10 mouse cellular contexts compared by ENCODE assay signal in genomic region chr14:120280136-120280535, GRCm38 (mm10). TPM values are rescaled to one million over a fixed set of nuclear protein-coding genes. Genes with fewer than 3 reads are reported as not detected.
DNase-seq lines count a peak whose midpoint lies in the region; ATAC-seq and TF ChIP-seq lines count a peak whose summit lies in the region.
"Had no signal": no experiment of that assay in that cellular context is flagged by ENCODE, and none has a peak within 500 bp of the region (broad histone marks: within the 10 kb centered on the region; RNA-seq: fewer than 3 reads in every experiment).

No protein-coding gene starts in this region.

- H3K4me2 ChIP-seq in heart, embryonic 12.5 days, result no peak overlapping the region; the same call in 1 of the 2 replicates
- H3K4me2 ChIP-seq in limb, embryonic 15.5 days, result no peak overlapping the region
- H3K4me2 ChIP-seq: midbrain, embryonic 12.5 days had no signal

- H3K36me3 ChIP-seq in heart, embryonic 12.5 days, result 0 out of 2 replicates have a peak, but pooled peaks cover 7% of the 10 kb centered on the region
- peaks cover 5% of the 10 kb centered on the region; the same call in 1 of the 2 replicates for H3K36me3 ChIP-seq in limb, embryonic 15.5 days
- H3K36me3 ChIP-seq: midbrain, embryonic 12.5 days had no signal

- DNase-seq in left cerebral cortex, adult 2 months (ENCODE audit: extremely low spot score in 1 of 2, low spot score in 2 of 2), result no peak
- no peak for DNase-seq in left cerebral cortex, adult 8-10 months (ENCODE audit: low spot score in 2 of 2)
- peak; percentile 61 for DNase-seq in embryo, embryonic 10.5 days (ENCODE audit: low spot score)
- DNase-seq in layer of hippocampus, postnatal 25 days (ENCODE audit: extremely low spot score in 1 of 2, low spot score in 1 of 2), result no peak
- DNase-seq in frontal cortex, postnatal 14 days (ENCODE audit: low spot score in 2 of 2), result no peak
- DNase-seq: cerebellum, adult 18-20 months; layer of hippocampus, postnatal 36 days had no signal

- TF ChIP-seq CTCF in left cerebral cortex, adult 2 months (IDR thresholded peaks at IDR 0.05), result no peak

- 0 out of 2 replicates have a peak overlapping the region, but pooled peaks have one; percentile 71 for H3K4me3 ChIP-seq in left cerebral cortex, adult 2 months
- H3K4me3 ChIP-seq in heart, embryonic 12.5 days, result no peak overlapping the region
- no peak overlapping the region for H3K4me3 ChIP-seq in limb, embryonic 15.5 days
- H3K4me3 ChIP-seq: midbrain, embryonic 12.5 days had no signal

- no peak for ATAC-seq in heart, embryonic 12.5 days (ENCODE audit: insufficient number of reproducible peaks, low FRiP score)
- no peak for ATAC-seq in limb, embryonic 15.5 days (ENCODE audit: insufficient number of reproducible peaks, low FRiP score, low TSS enrichment, low read depth)

- H3K27ac ChIP-seq in left cerebral cortex, adult 2 months, result no peak overlapping the region
- H3K27ac ChIP-seq in heart, embryonic 12.5 days (ENCODE audit: poor library complexity, severe bottlenecking), result peak overlapping the region; percentile 32
- H3K27ac ChIP-seq in limb, embryonic 15.5 days, result peak overlapping the region; percentile 97
- H3K27ac ChIP-seq: midbrain, embryonic 12.5 days had no signal

- H3K27me3 ChIP-seq in heart, embryonic 12.5 days (replicated peaks), result no peaks in the 10 kb centered on the region
- H3K27me3 ChIP-seq in limb, embryonic 15.5 days, result no peaks in the 10 kb centered on the region
- H3K27me3 ChIP-seq: midbrain, embryonic 12.5 days had no signal

- intact Hi-C loops in left cerebral cortex, adult 2 months (cut with DNase I), result loop anchor here (10.0 kb wide), 1 partner anchor 385 kb away; no protein-coding TSS in a partner anchor

- no peaks in the 10 kb centered on the region for H3K9me3 ChIP-seq in heart, embryonic 12.5 days (replicated peaks)
- no peaks in the 10 kb centered on the region for H3K9me3 ChIP-seq in limb, embryonic 15.5 days
- H3K9me3 ChIP-seq: midbrain, embryonic 12.5 days had no signal

- H3K4me1 ChIP-seq in heart, embryonic 12.5 days (replicated peaks), result peaks cover 69% of the 10 kb centered on the region
- H3K4me1 ChIP-seq in limb, embryonic 15.5 days, result peaks cover 67% of the 10 kb centered on the region

- H3K9ac ChIP-seq in heart, embryonic 12.5 days, result peak overlapping the region; percentile 50; the same call in 1 of the 2 replicates
- H3K9ac ChIP-seq in limb, embryonic 15.5 days, result no peak overlapping the region
- H3K9ac ChIP-seq: midbrain, embryonic 12.5 days had no signal

RNA-seq across cellular contexts. Expression of gene Mbnl2, which starts 4.7 kb away (rescaled TPM):
- total RNA-seq in left cerebral cortex, adult 2 months (2021), result 100 to 1,000 TPM; 248 to 251 TPM
- 100 to 1,000 TPM; 222 to 278 (median 250) TPM for total RNA-seq in left cerebral cortex, adult 8-10 months (2022)
- 108 and 114 TPM in 2 replicates for polyA plus RNA-seq in heart, embryonic 12.5 days (2016; fragmentation: Nextera tagmentation; extraction: Ambion mirVana)
- polyA plus RNA-seq in limb, embryonic 15.5 days (2015; fragmentation: Nextera tagmentation; extraction: Ambion mirVana), result 163 and 180 TPM in 2 replicates
- total RNA-seq in layer of hippocampus, postnatal 25 days (2021), result 100 to 1,000 TPM; 230 to 238 TPM
